Comparison of ENCODE assay signal across 11 mouse cellular contexts in the genomic region with DNA sequence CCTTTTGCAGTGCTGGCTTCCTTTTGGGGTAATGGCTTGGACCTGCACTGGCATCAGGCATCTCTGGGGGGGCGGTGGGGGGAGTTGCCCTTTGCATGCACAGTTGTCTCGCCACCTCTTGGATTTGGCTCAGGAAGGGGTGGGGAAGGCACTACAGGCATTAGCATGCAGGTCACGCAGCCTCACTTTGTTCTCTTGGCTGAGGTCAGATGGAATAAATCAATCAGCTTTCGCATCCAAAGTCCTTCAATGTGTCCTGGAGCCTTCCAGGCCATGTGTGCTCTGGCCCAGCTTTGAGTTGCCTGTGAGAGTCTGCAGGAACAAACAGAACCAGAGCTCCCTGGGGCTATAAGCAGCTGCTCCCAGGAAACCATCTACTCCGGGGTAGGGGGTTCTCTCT. TPM values are rescaled to one million over a fixed set of nuclear protein-coding genes. Genes with fewer than 3 reads are reported as not detected.
DNase-seq lines count a peak whose midpoint lies in the region.
"Had no signal": no experiment of that assay in that cellular context is flagged by ENCODE, and none has a peak within 500 bp of the region (broad histone marks: within the 10 kb centered on the region; RNA-seq: fewer than 3 reads in every experiment).

No protein-coding gene starts in this region.

- WGBS in embryonic facial prominence, embryonic 10.5 days = 47% methylated on average over 5 of the region's 5 CpGs

- H3K36me3 ChIP-seq in embryonic facial prominence, embryonic 10.5 days (replicated peaks) = no peaks in the 10 kb centered on the region

- DNase-seq in layer of hippocampus, postnatal 14 days (ENCODE audit: low spot score in 2 of 2) = peak; percentile 26 to 57
- no peak for DNase-seq in layer of hippocampus, adult 8-10 months (ENCODE audit: low spot score in 2 of 2)
- peak; percentile 25 for DNase-seq in embryonic facial prominence, embryonic 10.5 days (ENCODE audit: low spot score)
- DNase-seq in kidney, adult 9 months = peak; percentile 82
- peak; percentile 60 for DNase-seq in neural tube, embryonic 10.5 days (ENCODE audit: extremely low spot score, low spot score)
- DNase-seq in spleen, adult 18-20 months = no peak
- DNase-seq in heart, adult 9 months (ENCODE audit: low spot score in 2 of 2) = no peak
- no peak for DNase-seq in urinary bladder, postnatal 14 days (ENCODE audit: low spot score)

- H3K9me3 ChIP-seq in embryonic facial prominence, embryonic 10.5 days = no peaks in the 10 kb centered on the region

- no peak overlapping the region for H3K4me3 ChIP-seq in embryonic facial prominence, embryonic 10.5 days

- H3K4me1 ChIP-seq in embryonic facial prominence, embryonic 10.5 days = peaks cover 33% of the 10 kb centered on the region

- H3K27ac ChIP-seq in embryonic facial prominence, embryonic 10.5 days (replicated peaks) = peak overlapping the region; percentile 12; the same call in 1 of the 2 replicates

- H3K27me3 ChIP-seq in embryonic facial prominence, embryonic 10.5 days (replicated peaks; ENCODE audit: low read depth, poor library complexity, severe bottlenecking) = no peaks in the 10 kb centered on the region

RNA-seq across cellular contexts. Expression of gene Lrtm1, which starts 2.1 kb away (rescaled TPM):
- total RNA-seq in layer of hippocampus, postnatal 14 days (2021) = not detected
- not detected for total RNA-seq in layer of hippocampus, adult 8-10 months (2022)
- 0.16 and 0.44 TPM in 2 replicates for polyA plus RNA-seq in embryonic facial prominence, embryonic 10.5 days (2016; fragmentation: Nextera tagmentation; extraction: Ambion mirVana)
- total RNA-seq: ES-E14 had no signal
- polyA plus RNA-seq: frontal cortex, adult 2 months; intestine, embryonic 14.5 days had no signal

Comparison
In these comparisons a context has a peak if more than half of its experiments do, and no peak if none do; other contexts are left out.
1. DNase-seq: peak in layer of hippocampus, postnatal 14 days (2 of 2), embryonic facial prominence, embryonic 10.5 days (single experiment), kidney, adult 9 months (single experiment) and neural tube, embryonic 10.5 days (single experiment); none in layer of hippocampus, adult 8-10 months (0 of 2), spleen, adult 18-20 months (0 of 2), heart, adult 9 months (0 of 2) and urinary bladder, postnatal 14 days (single experiment).